33 mouse cellular contexts compared by ENCODE assay signal in the genomic region with DNA sequence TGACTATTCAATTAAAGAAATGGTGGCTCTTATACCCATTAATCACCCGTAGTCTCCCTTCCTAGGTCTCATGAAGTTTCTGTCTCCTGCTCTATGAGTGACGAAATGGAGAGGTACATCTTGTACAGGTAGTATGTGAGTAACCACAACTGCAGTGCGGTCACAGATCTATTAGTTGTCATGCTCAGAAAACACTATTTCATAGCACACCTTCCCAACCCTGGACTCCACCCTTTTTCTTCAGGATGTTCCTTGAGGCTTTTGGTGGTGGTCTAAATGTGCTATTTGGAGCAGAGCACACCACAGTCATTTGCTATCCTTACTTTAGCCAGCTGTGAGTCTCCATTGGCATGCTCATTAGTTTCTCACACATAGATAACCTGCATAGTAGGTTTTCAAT. TPM values are rescaled to one million over a fixed set of nuclear protein-coding genes. Genes with fewer than 3 reads are reported as not detected.
"Had no signal": no experiment of that assay in that cellular context is flagged by ENCODE, and none has a peak within 500 bp of the region (broad histone marks: within the 10 kb centered on the region; RNA-seq: fewer than 3 reads in every experiment).

No protein-coding gene starts in this region.

- ATAC-seq: forebrain, embryonic 13.5 days; forebrain, embryonic 14.5 days; forebrain, embryonic 15.5 days; forebrain, embryonic 16.5 days; forebrain, postnatal 0 days had no signal

- H3K27me3 ChIP-seq: embryonic facial prominence, embryonic 12.5 days; embryonic facial prominence, embryonic 13.5 days; embryonic facial prominence, embryonic 15.5 days; forebrain, embryonic 12.5 days; forebrain, embryonic 13.5 days; forebrain, embryonic 15.5 days had no signal

- H3K36me3 ChIP-seq: embryonic facial prominence, embryonic 10.5 days; embryonic facial prominence, embryonic 12.5 days; embryonic facial prominence, embryonic 13.5 days; embryonic facial prominence, embryonic 15.5 days; forebrain, embryonic 10.5 days; forebrain, embryonic 12.5 days; forebrain, embryonic 15.5 days had no signal

- H3K4me1 ChIP-seq: embryonic facial prominence, embryonic 10.5 days; embryonic facial prominence, embryonic 12.5 days; embryonic facial prominence, embryonic 13.5 days; embryonic facial prominence, embryonic 15.5 days; forebrain, embryonic 10.5 days; forebrain, embryonic 13.5 days had no signal

- H3K27ac ChIP-seq: embryonic facial prominence, embryonic 10.5 days; embryonic facial prominence, embryonic 12.5 days; embryonic facial prominence, embryonic 13.5 days; embryonic facial prominence, embryonic 15.5 days; forebrain, embryonic 10.5 days; forebrain, embryonic 12.5 days; forebrain, embryonic 13.5 days; forebrain, embryonic 15.5 days; gastrocnemius, adult 2 months; heart, adult 2 months had no signal

- H3K4me3 ChIP-seq: embryonic facial prominence, embryonic 10.5 days; embryonic facial prominence, embryonic 12.5 days; embryonic facial prominence, embryonic 13.5 days; embryonic facial prominence, embryonic 15.5 days; erythroblast, embryonic 14.5 days; forebrain, embryonic 10.5 days; forebrain, embryonic 12.5 days; forebrain, embryonic 13.5 days; forebrain, embryonic 15.5 days; gastrocnemius, adult 2 months; heart, adult 2 months had no signal

- H3K9ac ChIP-seq: embryonic facial prominence, embryonic 12.5 days; embryonic facial prominence, embryonic 13.5 days; embryonic facial prominence, embryonic 15.5 days; forebrain, embryonic 12.5 days; forebrain, embryonic 13.5 days; forebrain, embryonic 15.5 days; forebrain, postnatal 0 days had no signal

- H3K4me2 ChIP-seq: embryonic facial prominence, embryonic 12.5 days; embryonic facial prominence, embryonic 13.5 days; embryonic facial prominence, embryonic 15.5 days; forebrain, embryonic 12.5 days; forebrain, embryonic 13.5 days; forebrain, embryonic 15.5 days had no signal

- DNase-seq: cerebellum, adult 2 months; cerebellum, adult 8-10 months; cerebellum, adult 9-10 months; cerebellum, adult 9-11 months; cerebellum, postnatal 10 days; cerebellum, postnatal 14 days; cerebellum, postnatal 25 days; cerebellum, postnatal 36 days; embryo, embryonic 11 days; forebrain, postnatal 0 days; gastrocnemius, adult 2 months; gastrocnemius, postnatal 10 days; gastrocnemius, postnatal 14 days; gastrocnemius, postnatal 25 days; gastrocnemius, postnatal 36 days; heart, adult 18-20 months; heart, adult 2 months had no signal

- H3K9me3 ChIP-seq: embryonic facial prominence, embryonic 10.5 days; embryonic facial prominence, embryonic 12.5 days; embryonic facial prominence, embryonic 13.5 days; embryonic facial prominence, embryonic 15.5 days; forebrain, embryonic 10.5 days; forebrain, embryonic 12.5 days; forebrain, embryonic 13.5 days; forebrain, embryonic 15.5 days had no signal

RNA-seq across cellular contexts. Expression of a gene that starts 42.2 kb away (rescaled TPM):
- polyA plus RNA-seq: cerebellum, adult 2 months; embryonic facial prominence, embryonic 10.5 days; embryonic facial prominence, embryonic 11.5 days; embryonic facial prominence, embryonic 12.5 days; embryonic facial prominence, embryonic 13.5 days; embryonic facial prominence, embryonic 14.5 days; embryonic facial prominence, embryonic 15.5 days; erythroblast, embryonic 14.5 days; forebrain, embryonic 10.5 days; forebrain, embryonic 11.5 days; forebrain, embryonic 12.5 days; forebrain, embryonic 13.5 days; forebrain, embryonic 14.5 days; forebrain, embryonic 15.5 days; forebrain, embryonic 16.5 days; forebrain, postnatal 0 days; frontal cortex, adult 2 months; gonadal fat pad, adult 2 months had no signal

RNA-seq across cellular contexts. Expression of a gene that starts 48.7 kb away (rescaled TPM):
- polyA plus RNA-seq: cerebellum, adult 2 months; embryonic facial prominence, embryonic 10.5 days; erythroblast, embryonic 14.5 days; forebrain, embryonic 11.5 days had no signal
